Mouse (Mus musculus) cerebellum, adult 11 months (tissue): Measurements from ENCODE around the gene Draxin.
"Not testable (repeated sequence)": the region's sequence is repeated elsewhere in the genome, so short reads cannot be mapped to it uniquely, and the experiment has no call there.

ENCODE experiments used
- DNase-seq: peaks from one replicate; pipeline ENCODE4 v3.0.0; 2022

Gene Draxin

GRCm38 (mm10) chr4:148130561-148131413 is at the start of gene Draxin:
TSS of gene Draxin (minus strand) at chr4:148130698.
- no peak for DNase-seq

GRCm38 (mm10) chr4:148177716-148178115 is 47.2 kb upstream of the Draxin start:
- no peak for DNase-seq

GRCm38 (mm10) chr4:148176603-148177002 is 46.1 kb upstream of the Draxin start:
- DNase-seq: not testable (repeated sequence)

- no peak for DNase-seq
Observed at GRCm38 (mm10) chr4:148174495-148174862, 44.0 kb upstream of the Draxin start.

GRCm38 (mm10) chr4:148173811-148174494 is 43.5 kb upstream of the Draxin start:
- peak; percentile 39 for DNase-seq

- no peak for DNase-seq
Observed at GRCm38 (mm10) chr4:148171261-148171660, 40.8 kb upstream of the Draxin start.

- peak; percentile 45 for DNase-seq
Observed at GRCm38 (mm10) chr4:148170842-148171241, 40.3 kb upstream of the Draxin start.

GRCm38 (mm10) chr4:148169586-148169985 is 39.1 kb upstream of the Draxin start:
- no peak for DNase-seq

- DNase-seq: peak; percentile 54
Observed at GRCm38 (mm10) chr4:148168287-148168686, 37.8 kb upstream of the Draxin start.

GRCm38 (mm10) chr4:148166986-148167385 is 36.5 kb upstream of the Draxin start:
- peak; percentile 68 for DNase-seq

GRCm38 (mm10) chr4:148166431-148166830 is 35.9 kb upstream of the Draxin start:
- DNase-seq: peak; percentile 58

GRCm38 (mm10) chr4:148165551-148165950 is 35.1 kb upstream of the Draxin start:
- DNase-seq: peak; percentile 18

- peak; percentile 16 for DNase-seq
Observed at GRCm38 (mm10) chr4:148164461-148164860, 34.0 kb upstream of the Draxin start.

- DNase-seq: peak; percentile 54
Observed at GRCm38 (mm10) chr4:148164002-148164439, 33.5 kb upstream of the Draxin start.

- peak; percentile 66 for DNase-seq
Observed at GRCm38 (mm10) chr4:148160436-148161390, 30.2 kb upstream of the Draxin start, which contains the start of the genes Fbxo44 and Fbxo2. TSS of gene Fbxo44 (minus strand) at chr4:148160482. TSS of gene Fbxo2 (plus strand) at chr4:148160621.

- peak; percentile 98 for DNase-seq
Observed at GRCm38 (mm10) chr4:148159544-148160435, 29.3 kb upstream of the Draxin start.

- DNase-seq: peak; percentile 52
Observed at GRCm38 (mm10) chr4:148158436-148159348, 28.2 kb upstream of the Draxin start.

- DNase-seq: peak; percentile 37
Observed at GRCm38 (mm10) chr4:148154982-148155381, 24.5 kb upstream of the Draxin start.

GRCm38 (mm10) chr4:148154006-148154405 is 23.5 kb upstream of the Draxin start:
- no peak for DNase-seq

GRCm38 (mm10) chr4:148152547-148152946 is 22.0 kb upstream of the Draxin start:
- no peak for DNase-seq
